Mouse (Mus musculus): ENCODE measurements around the gene Plekhg5.
A peak's percentile ranks its signal among the peaks of the same experiment; 100 is the strongest.

Plekhg5 gene

DNA sequence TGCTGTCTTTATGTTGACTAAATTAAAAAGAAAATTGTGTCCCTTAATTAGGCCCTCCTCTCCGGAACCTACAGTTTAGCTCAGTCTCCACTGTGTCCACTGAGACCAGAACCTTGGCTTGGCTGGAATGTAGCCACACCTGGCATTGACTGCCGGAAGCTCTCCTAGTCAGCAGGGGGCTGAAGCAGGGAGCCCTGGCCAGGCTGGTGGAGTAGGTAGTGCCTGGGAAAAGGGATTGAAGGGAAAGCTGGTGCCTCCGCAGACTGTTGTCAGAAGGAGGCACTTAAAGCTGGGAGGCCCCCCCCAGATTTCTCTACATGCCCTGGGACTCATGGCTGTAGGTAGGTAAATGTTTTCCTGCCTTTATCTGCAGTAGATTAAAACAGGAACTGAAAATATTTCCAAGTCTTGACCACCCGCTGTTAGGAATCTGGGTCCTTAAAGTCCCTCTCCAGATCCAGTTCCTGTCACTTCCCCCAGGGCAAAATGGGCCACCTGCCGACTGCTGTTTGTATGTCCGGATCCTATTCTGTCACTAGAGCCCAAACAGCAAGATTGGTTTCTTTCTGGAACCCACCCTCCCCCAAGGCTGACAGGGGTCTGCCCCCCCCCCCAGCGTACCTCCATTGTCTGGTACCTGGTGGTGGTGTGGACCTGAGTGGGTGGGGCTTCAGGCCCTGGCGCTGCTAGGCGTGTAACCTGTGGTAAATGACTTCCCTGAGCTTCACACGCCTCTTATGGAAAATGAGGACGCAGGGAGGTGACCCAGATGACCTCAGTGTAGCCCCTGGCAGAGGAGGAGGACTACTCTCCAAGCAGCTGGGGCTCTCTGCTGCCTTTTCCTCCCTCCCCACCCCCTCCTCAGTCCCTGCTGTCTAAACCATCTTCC, 25.9 kb downstream of the Plekhg5 start:
- peak; percentile 45 to 63 for DNase-seq

- DNase-seq = no peak
These were observed 28.2 kb downstream of the Plekhg5 start for GRCm38 (mm10) chr4:152100541-152100940.

DNA sequence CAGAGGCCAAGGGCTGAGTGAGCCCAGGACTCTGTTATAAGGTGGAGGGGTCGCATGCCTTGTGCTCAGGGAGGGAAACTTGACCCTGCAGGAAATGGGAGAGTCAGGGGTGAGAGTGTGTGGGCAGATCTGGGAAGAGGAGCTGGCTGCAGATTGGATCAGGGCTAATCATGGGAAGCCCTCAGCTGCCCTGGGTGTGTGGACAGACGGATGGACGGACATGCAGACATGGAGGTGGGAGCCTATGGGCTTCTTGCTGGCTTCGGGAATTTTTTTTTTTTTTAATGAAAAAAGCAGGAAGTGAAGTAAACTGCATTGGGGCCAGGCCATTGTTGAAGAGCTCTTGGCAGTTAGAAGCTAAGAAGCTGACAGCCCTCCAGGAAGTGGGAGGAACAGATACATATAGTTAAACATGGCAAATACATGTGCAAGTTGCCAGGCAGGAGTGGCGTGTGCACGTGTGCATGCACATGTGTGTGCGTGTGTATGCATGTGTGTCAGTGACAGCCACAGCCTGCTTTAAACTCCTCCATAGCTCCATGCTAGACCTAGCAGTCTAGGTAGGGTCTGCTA, 28.9 kb downstream of the Plekhg5 start:
- no peak for DNase-seq

- DNase-seq = no peak
These were observed 29.6 kb downstream of the Plekhg5 start for GRCm38 (mm10) chr4:152101921-152102320.

DNA sequence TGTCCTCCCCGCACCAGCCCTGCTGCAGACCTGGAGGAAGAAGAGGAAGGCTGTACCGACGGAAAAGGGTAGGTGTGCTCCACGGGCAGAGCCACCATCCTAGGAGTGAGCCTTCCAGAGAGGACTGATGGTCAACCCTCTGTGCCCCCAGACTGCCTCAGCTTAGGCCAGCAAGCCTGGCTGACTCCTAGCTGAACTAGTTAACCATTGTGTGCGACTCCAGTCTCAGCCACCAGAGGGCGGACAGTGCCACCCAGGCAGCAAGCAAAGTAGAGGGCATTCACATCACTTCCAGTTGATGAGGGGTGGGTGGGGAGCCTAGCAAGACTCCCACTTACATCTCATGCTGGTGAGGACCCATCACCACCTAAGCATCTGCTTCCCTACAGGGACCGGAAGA, 30.7 kb downstream of the Plekhg5 start:
- peak; percentile 83 to 93 for DNase-seq

- DNase-seq = peak in 1 of 2 experiments; percentile 43
These were observed 34.4 kb downstream of the Plekhg5 start for GRCm38 (mm10) chr4:152106746-152107145.

- DNase-seq = peak; percentile 94 to 95
These were observed 35.2 kb downstream of the Plekhg5 start for GRCm38 (mm10) chr4:152107493-152107892.

GRCm38 (mm10) chr4:152107971-152108509, 35.7 kb downstream of the Plekhg5 start:
- peak; percentile 92 to 93 for DNase-seq

DNA sequence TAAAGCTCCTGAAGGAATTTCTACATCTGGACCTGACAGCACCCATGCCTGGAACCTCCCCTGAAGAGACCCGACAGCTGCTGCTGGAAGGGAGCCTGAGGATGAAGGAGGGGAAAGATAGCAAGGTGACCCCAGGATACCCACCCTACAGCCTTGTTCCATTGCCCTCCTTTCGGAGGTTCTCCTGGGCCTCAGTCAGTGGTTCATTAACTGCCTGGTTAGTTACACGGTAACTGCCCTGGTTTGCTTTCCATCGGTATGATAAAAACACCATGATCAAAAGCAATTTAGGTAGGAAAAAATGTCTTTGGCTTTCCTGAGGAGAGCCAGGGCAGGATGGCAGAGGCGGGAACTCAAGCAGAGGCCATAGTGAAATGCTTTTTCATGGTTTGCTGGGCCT, 36.4 kb downstream of the Plekhg5 start:
- peak; percentile 51 to 56 for DNase-seq

DNA sequence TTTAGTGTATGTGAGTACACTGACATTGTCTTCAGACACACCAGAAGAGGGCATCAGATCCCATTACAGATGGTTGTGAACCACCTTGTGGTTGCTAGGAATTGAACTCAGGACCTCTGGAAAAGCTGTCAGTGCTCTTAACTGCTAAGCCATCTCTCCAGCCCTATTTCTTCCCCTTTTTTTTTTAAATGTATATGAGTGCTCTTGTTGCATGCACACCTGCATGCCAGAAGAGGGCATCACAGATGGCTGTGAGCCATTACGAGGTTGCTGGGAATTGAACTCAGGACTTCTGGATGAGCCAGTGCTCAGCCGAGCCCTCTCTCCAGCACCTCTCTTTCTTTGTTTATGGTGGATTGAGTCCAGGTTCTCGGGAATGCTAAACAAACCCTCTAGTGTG, 37.2 kb downstream of the Plekhg5 start:
- DNase-seq = no peak

GRCm38 (mm10) chr4:152110689-152111088, 38.4 kb downstream of the Plekhg5 start:
- DNase-seq = no peak

DNA sequence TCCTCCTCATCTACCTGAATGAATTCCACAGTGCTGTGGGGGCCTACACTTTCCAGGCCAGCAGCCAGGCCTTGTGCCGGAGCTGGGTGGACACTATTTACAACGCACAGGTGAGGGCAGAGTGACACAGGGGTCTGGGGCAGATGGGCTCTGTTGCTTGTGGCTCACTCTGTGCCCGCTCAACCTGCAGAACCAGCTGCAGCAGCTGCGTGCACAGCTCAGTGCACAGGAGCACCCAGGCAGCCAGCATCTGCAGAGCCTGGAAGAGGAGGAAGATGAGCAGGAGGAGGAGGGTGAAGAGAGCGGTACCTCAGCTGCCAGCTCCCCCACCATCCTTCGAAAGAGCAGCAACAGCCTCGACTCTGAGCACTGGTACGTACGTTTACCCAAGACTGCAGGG, 40.0 kb downstream of the Plekhg5 start:
- DNase-seq = no peak

DNA sequence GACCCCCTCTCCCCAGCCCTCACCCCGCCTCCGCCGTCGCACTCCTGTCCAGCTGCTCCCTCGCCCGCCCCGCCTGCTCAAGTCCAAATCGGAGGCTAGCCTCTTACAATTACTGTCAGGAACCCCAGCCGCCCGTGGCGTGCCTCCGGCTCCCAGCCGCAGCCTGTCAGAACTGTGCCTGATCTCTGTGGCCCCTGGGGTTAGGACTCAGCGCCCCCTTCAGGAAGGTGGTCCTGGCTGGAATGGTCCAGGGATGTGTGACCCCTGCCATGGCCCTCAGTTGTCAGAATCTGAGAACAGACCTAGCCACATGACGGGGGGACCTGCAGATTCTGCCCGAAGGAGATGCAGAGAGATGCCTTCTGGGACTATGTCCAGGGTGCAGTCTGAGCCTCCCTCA, 41.8 kb downstream of the Plekhg5 start:
- DNase-seq = no peak

DNA sequence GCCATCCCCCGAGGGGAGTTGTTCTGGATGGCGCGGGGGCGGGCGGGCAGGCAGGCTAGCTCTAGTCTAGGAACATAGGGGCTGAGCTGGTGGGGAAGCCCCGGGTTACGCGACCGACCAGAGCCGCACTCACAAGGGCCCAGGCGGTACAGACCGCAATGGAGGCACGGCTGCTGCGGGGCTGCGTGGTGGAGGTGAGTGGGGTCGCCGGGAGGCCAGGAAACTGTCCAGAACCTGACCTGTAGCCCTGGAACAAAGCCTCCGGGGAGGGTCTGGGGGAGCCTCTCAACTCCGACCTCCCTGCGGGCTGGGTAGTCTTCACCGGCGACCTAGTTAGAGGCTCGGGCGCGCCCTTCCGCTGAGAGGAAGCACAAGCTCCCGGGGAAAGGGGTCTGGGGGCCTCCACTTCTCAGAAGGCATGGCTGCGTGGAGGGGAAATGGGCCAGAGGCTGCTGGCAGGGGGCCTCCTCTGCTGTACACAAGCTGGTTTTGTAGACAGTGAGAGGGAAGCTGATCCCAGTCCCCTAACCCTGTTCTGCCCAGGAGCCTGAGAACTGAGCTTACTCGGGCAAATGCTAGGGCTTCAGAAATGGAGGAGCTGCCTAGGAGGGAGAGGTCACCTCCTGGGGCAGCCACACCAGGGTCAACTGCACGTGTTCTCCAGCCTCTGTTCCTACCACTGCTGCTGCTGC, 43.8 kb downstream of the Plekhg5 start, which contains the start of gene Tnfrsf25:
Tnfrsf25 (plus strand) TSS at position 14 of the 692 bp plus-strand sequence.
- no peak for DNase-seq

- no peak for DNase-seq
These were observed 45.2 kb downstream of the Plekhg5 start for GRCm38 (mm10) chr4:152117538-152117937.

GRCm38 (mm10) chr4:152119396-152120292, 47.3 kb downstream of the Plekhg5 start:
- DNase-seq = peak; percentile 58 to 86

- no peak for DNase-seq
These were observed 48.2 kb downstream of the Plekhg5 start for GRCm38 (mm10) chr4:152120311-152121182.

DNA sequence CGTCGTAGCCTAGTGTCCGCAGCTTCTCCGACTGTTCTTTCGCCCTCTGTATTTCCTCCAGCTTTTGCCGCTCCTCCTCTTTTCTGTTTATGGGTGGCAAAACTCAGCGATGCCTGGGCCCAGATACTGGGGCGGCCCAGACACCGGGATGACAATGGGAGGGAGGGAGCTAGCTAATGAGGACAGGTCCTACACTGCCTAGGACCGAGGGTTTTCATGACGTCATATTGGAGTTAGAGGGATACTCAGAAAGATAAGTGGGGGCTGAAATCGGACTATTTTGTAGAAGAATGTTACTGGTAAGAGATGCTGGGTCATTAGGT, 48.8 kb downstream of the Plekhg5 start:
- no peak for DNase-seq

- no peak for DNase-seq
These were observed 52.2 kb downstream of the Plekhg5 start for GRCm38 (mm10) chr4:152124361-152124961.

DNA sequence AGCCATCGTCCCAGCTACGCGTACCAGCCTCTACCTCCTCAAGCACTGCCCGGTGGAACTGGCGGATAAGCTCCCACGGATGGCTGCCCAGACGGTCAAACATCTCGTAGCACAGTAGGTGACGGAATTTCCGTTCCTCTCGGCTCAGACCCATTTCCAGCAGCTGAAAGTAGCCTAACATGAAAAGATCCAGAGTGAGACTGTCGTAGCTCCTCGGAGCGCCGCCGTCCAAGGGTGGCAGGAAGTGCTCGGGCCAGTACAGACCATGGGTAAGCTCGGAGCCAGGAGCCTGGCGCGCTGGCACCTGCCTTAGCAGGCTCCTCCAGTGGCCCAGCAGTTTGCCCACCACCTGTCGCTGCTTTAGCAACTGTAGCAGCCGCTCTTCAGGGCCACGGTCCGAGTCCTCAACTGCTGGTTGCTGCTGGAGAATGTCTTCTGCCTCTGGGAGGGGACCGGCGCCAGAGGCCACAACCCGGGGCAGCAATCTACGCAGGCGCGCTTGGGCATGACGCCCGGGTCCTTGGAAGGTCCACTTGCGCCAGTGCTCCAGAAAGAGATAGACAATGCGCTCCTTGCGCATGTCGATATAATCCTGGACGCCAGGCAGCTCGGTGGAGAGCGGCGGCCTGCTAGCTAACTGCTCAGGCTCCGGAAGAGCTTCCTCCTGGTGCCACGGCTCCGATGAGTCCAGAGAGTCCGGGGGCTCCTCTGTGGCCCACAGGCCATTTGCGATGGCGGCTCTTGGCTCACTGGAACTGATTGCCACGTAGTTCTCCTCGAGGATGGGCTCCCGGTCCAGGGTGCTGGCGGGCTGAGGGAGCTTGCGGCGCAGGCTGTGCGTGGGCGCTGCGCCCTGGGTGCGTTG, 53.1 kb downstream of the Plekhg5 start:
- DNase-seq = peak in 1 of 2 experiments; percentile 48
